ENCODE assay signal across 8 mouse cellular contexts in genomic region chr14:61599057-61599806, GRCm38 (mm10). TPM values are rescaled to one million over a fixed set of nuclear protein-coding genes. Genes with fewer than 3 reads are reported as not detected.
A peak's percentile ranks its signal among the peaks of the same experiment; 100 is the strongest.
DNase-seq lines count a peak whose midpoint lies in the region; ATAC-seq lines count a peak whose summit lies in the region.

No protein-coding gene starts in this region.

- peak overlapping the region; percentile 96 for H3K4me3 ChIP-seq in hindbrain, embryonic 15.5 days

- DNase-seq in R1 (ENCODE audit: low read depth, low spot score) = peak; percentile 88
- peak; percentile 93 to 94 for DNase-seq in cerebellum, postnatal 25 days
- DNase-seq in frontal cortex, postnatal 25 days (ENCODE audit: low spot score in 2 of 2) = peak; percentile 72 to 80
- peak; percentile 81 for DNase-seq in left cerebral cortex, adult 11 months (ENCODE audit: low spot score)
- peak; percentile 94 for DNase-seq in lung, postnatal 4 days
- DNase-seq in retina, postnatal 7 days (ENCODE audit: low read depth, low spot score) = peak; percentile 66
- DNase-seq in urinary bladder, adult 2 months (ENCODE audit: low spot score) = peak; percentile 87

- peaks cover 23% of the 10 kb centered on the region for H3K4me1 ChIP-seq in hindbrain, embryonic 15.5 days (replicated peaks)

- no peaks in the 10 kb centered on the region for H3K27me3 ChIP-seq in hindbrain, embryonic 15.5 days

- H3K27ac ChIP-seq in hindbrain, embryonic 15.5 days (replicated peaks) = peak overlapping the region; percentile 88

- H3K9ac ChIP-seq in hindbrain, embryonic 15.5 days = peak overlapping the region; percentile 93

- H3K4me2 ChIP-seq in hindbrain, embryonic 15.5 days = peak overlapping the region; percentile 56

- WGBS in hindbrain, embryonic 15.5 days = 4% methylated on average over 44 of the region's 44 CpGs

- H3K9me3 ChIP-seq in hindbrain, embryonic 15.5 days = no peaks in the 10 kb centered on the region

- peak; percentile 97 for ATAC-seq in hindbrain, embryonic 15.5 days (ENCODE audit: low FRiP score, low read depth)

- H3K36me3 ChIP-seq in hindbrain, embryonic 15.5 days = peaks cover 8% of the 10 kb centered on the region

RNA-seq across cellular contexts. Expression of gene Trim13, which starts 1.2 kb away (rescaled TPM):
- 39.8 and 41.7 TPM in 2 replicates for polyA plus RNA-seq in hindbrain, embryonic 15.5 days (2015; fragmentation: Nextera tagmentation; extraction: Ambion mirVana)
- polyA plus RNA-seq in urinary bladder, adult 2 months (2012; rRNA removed) = 17.2 and 20.9 TPM in 2 replicates

RNA-seq across cellular contexts. Expression of gene Kcnrg, which starts 8.0 kb away (rescaled TPM):
- polyA plus RNA-seq in hindbrain, embryonic 15.5 days (2015; fragmentation: Nextera tagmentation; extraction: Ambion mirVana) = 3.0 and 3.3 TPM in 2 replicates
- polyA plus RNA-seq in urinary bladder, adult 2 months (2012; rRNA removed) = 0.25 TPM in 2 replicates

RNA-seq across cellular contexts. Expression of gene Spryd7, which starts 42.5 kb away (rescaled TPM):
- polyA plus RNA-seq in hindbrain, embryonic 15.5 days (2015; fragmentation: Nextera tagmentation; extraction: Ambion mirVana) = 52.1 and 55.2 TPM in 2 replicates
- polyA plus RNA-seq in urinary bladder, adult 2 months (2012; rRNA removed) = 17.0 and 18.2 TPM in 2 replicates

Comparison
In these comparisons a context has a peak if more than half of its experiments do, and no peak if none do; other contexts are left out.
1. Peak in every context shown above with its lines: DNase-seq, ATAC-seq, H3K4me3 ChIP-seq and H3K27ac ChIP-seq.